Mouse (Mus musculus) MEL (cell line): ENCODE results near the gene Thsd7a. TPM values are rescaled to one million over a fixed set of nuclear protein-coding genes. Genes with fewer than 3 reads are reported as not detected.

Source experiments
- DNase-seq: peaks from one replicate; pipeline ENCODE4 v3.0.0; 2011; ENCODE audit warnings: low read depth, low spot score
- H3K27ac ChIP-seq: 2 replicates; pipeline ENCODE4 v1.5.1; 2012; ENCODE audit warnings: low read depth, mild to moderate bottlenecking, control low read depth, low read length, moderate library complexity; ENCODE audit not compliant: control insufficient read depth
- H3K27me3 ChIP-seq, 2 experiments: fragments of 150-350 bp in 1 of 2; sonication (generic) in 1 of 2; 2 replicates each; pipeline ENCODE4 v1.6.1; 2012; ENCODE audit warnings: low read length in 2 of 2, mild to moderate bottlenecking in 2 of 2, improper control_type of control experiment in 1 of 2, moderate library complexity in 1 of 2; ENCODE audit not compliant: insufficient read depth in 2 of 2, control insufficient read depth in 1 of 2
- H3K36me3 ChIP-seq, 2 experiments: 2 replicates each; pipeline ENCODE4 v1.6.1; 2012 to 2014; ENCODE audit warnings: low read length in 2 of 2, improper control_type of control experiment in 1 of 2, inconsistent platforms in 1 of 2, mild to moderate bottlenecking in 1 of 2; ENCODE audit not compliant: insufficient read depth in 2 of 2, control insufficient read depth in 1 of 2
- H3K4me1 ChIP-seq, 2 experiments: fragments of 150-350 bp in 1 of 2; sonication (generic) in 1 of 2; 2 replicates each; pipeline ENCODE4 v1.6.1; 2012; ENCODE audit warnings: low read length in 2 of 2, improper control_type of control experiment in 1 of 2, mild to moderate bottlenecking in 1 of 2; ENCODE audit not compliant: insufficient read depth in 2 of 2, control insufficient read depth in 1 of 2
- H3K4me3 ChIP-seq, 2 experiments: fragments of 150-350 bp in 1 of 2; sonication (generic) in 1 of 2; 2 replicates each; pipeline ENCODE4 v1.5.1; 2012; ENCODE audit warnings: low read depth in 2 of 2, low read length in 2 of 2, mild to moderate bottlenecking in 2 of 2, moderate library complexity in 2 of 2, control low read depth in 1 of 2, improper control_type of control experiment in 1 of 2; ENCODE audit not compliant: control insufficient read depth in 1 of 2, insufficient read depth in 1 of 2
- H3K79me2 ChIP-seq: 2 replicates; pipeline ENCODE4 v1.6.1; 2012; ENCODE audit warnings: mild to moderate bottlenecking, low read length, moderate library complexity; ENCODE audit not compliant: control insufficient read depth, poor library complexity, insufficient read depth
- H3K9ac ChIP-seq: 2 replicates; pipeline ENCODE4 v1.6.1; 2012; ENCODE audit warnings: low read depth, mild to moderate bottlenecking, control low read depth, low read length, moderate library complexity; ENCODE audit not compliant: control insufficient read depth, poor library complexity, severe bottlenecking
- H3K9me3 ChIP-seq: fragments of 150-350 bp; sonication (generic); replicated peaks from 2 replicates; pipeline ENCODE4 v1.6.1; 2012; ENCODE audit warnings: mild to moderate bottlenecking, low read length, improper control_type of control experiment, moderate library complexity; ENCODE audit not compliant: insufficient read depth
- BHLHE40 ChIP-seq: IDR thresholded peaks from 2 replicates; pipeline ENCODE4 v1.6.1; 2012; ENCODE audit warnings: low read depth, mild to moderate bottlenecking, inconsistent platforms, low read length, improper control_type of control experiment, borderline replicate concordance
- CHD1 ChIP-seq: IDR thresholded peaks from 2 replicates; pipeline ENCODE4 v1.6.1; 2012; ENCODE audit warnings: low read depth, mild to moderate bottlenecking, inconsistent platforms, low read length, improper control_type of control experiment
- CTCF ChIP-seq, 3 experiments: IDR thresholded peaks in 2 of 3; conservative IDR thresholded peaks in 1 of 3; 2 replicates each; pipeline ENCODE4 v1.5.1; 2011 to 2012; ENCODE audit warnings: low read length in 3 of 3, low read depth in 2 of 3, mild to moderate bottlenecking in 2 of 3, improper control_type of control experiment in 1 of 3, inconsistent platforms in 1 of 3, mixed read lengths in 1 of 3, moderate library complexity in 1 of 3; ENCODE audit not compliant: control insufficient read depth in 1 of 3, insufficient read depth in 1 of 3, poor library complexity in 1 of 3, severe bottlenecking in 1 of 3
- ELF1 ChIP-seq: IDR thresholded peaks from 2 replicates; pipeline ENCODE4 v1.6.1; 2014; ENCODE audit warnings: low read depth, mild to moderate bottlenecking, inconsistent platforms, low read length, improper control_type of control experiment, moderate library complexity
- EP300 ChIP-seq, 2 experiments: IDR thresholded peaks; 2 replicates each; pipeline ENCODE4 v1.6.1; 2011; ENCODE audit warnings: improper control_type of control experiment in 2 of 2, low read length in 2 of 2, low read depth in 1 of 2, mild to moderate bottlenecking in 1 of 2
- ETS1 ChIP-seq: IDR thresholded peaks from 2 replicates; pipeline ENCODE4 v1.6.1; 2012; ENCODE audit warnings: low read depth, mild to moderate bottlenecking, inconsistent platforms, low read length, improper control_type of control experiment, moderate library complexity
- GATA1 ChIP-seq: IDR thresholded peaks from 2 replicates; pipeline ENCODE4 v1.6.1; 2011; ENCODE audit warnings: low read depth, low read length, improper control_type of control experiment
- HCFC1 ChIP-seq: IDR thresholded peaks from 2 replicates; pipeline ENCODE4 v1.6.1; 2012; ENCODE audit warnings: low read depth, mild to moderate bottlenecking, inconsistent platforms, low read length, improper control_type of control experiment, moderate library complexity
- JUND ChIP-seq: IDR thresholded peaks from 2 replicates; pipeline ENCODE4 v1.6.1; 2011; ENCODE audit warnings: low read depth, mild to moderate bottlenecking, improper control_type of control experiment, low read length
- KAT2A ChIP-seq: conservative IDR thresholded peaks from 2 replicates; pipeline ENCODE4 v1.6.1; 2012; ENCODE audit warnings: low read depth, low read length, improper control_type of control experiment, inconsistent platforms
- MAZ ChIP-seq: IDR thresholded peaks from 2 replicates; pipeline ENCODE4 v1.6.1; 2012; ENCODE audit warnings: low read depth, mild to moderate bottlenecking, inconsistent platforms, low read length, improper control_type of control experiment
- MEF2A ChIP-seq: IDR thresholded peaks from 2 replicates; pipeline ENCODE4 v1.6.1; 2014; ENCODE audit warnings: low read depth, mild to moderate bottlenecking, inconsistent platforms, low read length, improper control_type of control experiment; ENCODE audit not compliant: poor library complexity, insufficient replicate concordance, severe bottlenecking; ENCODE audit errors: extremely low read depth
- MXI1 ChIP-seq: IDR thresholded peaks from 2 replicates; pipeline ENCODE4 v1.6.1; 2011; ENCODE audit warnings: mild to moderate bottlenecking, low read depth, low read length, improper control_type of control experiment
- MYB ChIP-seq: IDR thresholded peaks from 2 replicates; pipeline ENCODE4 v1.6.1; 2011; ENCODE audit warnings: mild to moderate bottlenecking, low read depth, low read length, improper control_type of control experiment
- NELFE ChIP-seq: IDR thresholded peaks from 2 replicates; pipeline ENCODE4 v1.6.1; 2011; ENCODE audit warnings: low read depth, low read length, improper control_type of control experiment
- POLR2A ChIP-seq, 2 experiments: IDR thresholded peaks; 2 replicates each; pipeline ENCODE4 v1.6.1; 2011 to 2012; ENCODE audit warnings: low read length in 2 of 2, mild to moderate bottlenecking in 2 of 2, control low read depth in 1 of 2, improper control_type of control experiment in 1 of 2, low read depth in 1 of 2, moderate library complexity in 1 of 2; ENCODE audit not compliant: control insufficient read depth in 1 of 2, insufficient read depth in 1 of 2, poor library complexity in 1 of 2
- RCOR1 ChIP-seq: IDR thresholded peaks from 2 replicates; pipeline ENCODE4 v1.6.1; 2012; ENCODE audit warnings: low read depth, mild to moderate bottlenecking, inconsistent platforms, low read length, improper control_type of control experiment
- SIN3A ChIP-seq: IDR thresholded peaks from 2 replicates; pipeline ENCODE4 v1.6.1; 2012; ENCODE audit warnings: low read length, improper control_type of control experiment, inconsistent platforms
- SMC3 ChIP-seq: IDR thresholded peaks from 2 replicates; pipeline ENCODE4 v1.6.1; 2011; ENCODE audit warnings: low read depth, low read length, improper control_type of control experiment
- TAL1 ChIP-seq: IDR thresholded peaks from 2 replicates; pipeline ENCODE4 v1.6.1; 2012; ENCODE audit warnings: mild to moderate bottlenecking, inconsistent platforms, low read length, moderate library complexity, mixed read lengths
- TBP ChIP-seq: IDR thresholded peaks from 2 replicates; pipeline ENCODE4 v1.8.0; 2011; ENCODE audit warnings: low read depth, low read length, improper control_type of control experiment
- UBTF ChIP-seq: IDR thresholded peaks from 2 replicates; pipeline ENCODE4 v1.6.1; 2012; ENCODE audit warnings: low read depth, mild to moderate bottlenecking, inconsistent platforms, low read length, improper control_type of control experiment, moderate library complexity, borderline replicate concordance; ENCODE audit not compliant: insufficient read depth
- USF1 ChIP-seq: IDR thresholded peaks from 2 replicates; pipeline ENCODE4 v1.6.1; 2014; ENCODE audit warnings: low read depth, mild to moderate bottlenecking, inconsistent platforms, low read length, improper control_type of control experiment, moderate library complexity
- USF2 ChIP-seq, 2 experiments: IDR thresholded peaks; 2 replicates each; pipeline ENCODE4 v1.6.1; 2011 to 2012; ENCODE audit warnings: improper control_type of control experiment in 2 of 2, low read length in 2 of 2, borderline replicate concordance in 1 of 2, inconsistent platforms in 1 of 2, low read depth in 1 of 2, mild to moderate bottlenecking in 1 of 2; ENCODE audit not compliant: insufficient read depth in 1 of 2
- ZKSCAN1 ChIP-seq: IDR thresholded peaks from 2 replicates; pipeline ENCODE4 v1.6.1; 2012; ENCODE audit warnings: low read depth, mild to moderate bottlenecking, inconsistent platforms, low read length, improper control_type of control experiment, moderate library complexity
- ZMIZ1 ChIP-seq: IDR thresholded peaks from 2 replicates; pipeline ENCODE4 v1.6.1; 2012; ENCODE audit warnings: low read depth, mild to moderate bottlenecking, inconsistent platforms, low read length, improper control_type of control experiment, moderate library complexity
- ZNF384 ChIP-seq: IDR thresholded peaks from 2 replicates; pipeline ENCODE4 v1.6.1; 2012; ENCODE audit warnings: low read depth, mild to moderate bottlenecking, inconsistent platforms, low read length, improper control_type of control experiment
- polyA plus RNA-seq, 2 experiments: library from polyadenylated mRNA; stranded (reverse) in 1 of 2; unstranded in 1 of 2; fragments of >175 nt in 1 of 2; fragments of >200 nt in 1 of 2; gene quantifications; 2 replicates each; pipeline versions ENCODE4 v1.2.1 to v1.2.4; 2012; ENCODE audit warnings: low replicate concordance in 2 of 2, low read depth in 1 of 2; ENCODE audit not compliant: insufficient read length in 2 of 2, insufficient read depth in 1 of 2, missing spikeins in 1 of 2
- total RNA-seq: library from RNA; depleted of rRNA; stranded (reverse); fragments of 300-350 nt; gene quantifications from 2 replicates; pipeline ENCODE4 v1.2.3, GENCODE M21; 2012

Thsd7a gene
- total and polyA plus RNA-seq, 3 experiments = not detected

GRCm38 (mm10) chr6:12506877-12507276, 242.3 kb downstream of the Thsd7a start:
- no peak overlapping the region for H3K27ac ChIP-seq
- no peak for DNase-seq
- no peak overlapping the region for H3K9ac ChIP-seq
- no peaks in the 10 kb centered on the region for H3K9me3 ChIP-seq
- no peaks in the 10 kb centered on the region for H3K79me2 ChIP-seq
- no peaks in the 10 kb centered on the region for H3K27me3 ChIP-seq
- no peaks in the 10 kb centered on the region for H3K36me3 ChIP-seq
- no peaks in the 10 kb centered on the region for H3K4me1 ChIP-seq
- H3K4me3 ChIP-seq = no peak overlapping the region
- TF ChIP-seq SIN3A (no peak), TAL1 (no peak), GATA1 (no peak), TBP (no peak), POLR2A (IDR thresholded peaks at IDR 0.05; ENCODE audit: control insufficient read depth in 1 of 2, insufficient read depth in 1 of 2, low read depth in 1 of 2, low read length in 2 of 2, poor library complexity in 1 of 2) (no peak), NELFE (no peak), ELF1 (no peak), UBTF (no peak), MAZ (no peak)

GRCm38 (mm10) chr6:12503867-12504266, 245.3 kb downstream of the Thsd7a start:
- DNase-seq = no peak
- no peak overlapping the region for H3K4me3 ChIP-seq
- H3K36me3 ChIP-seq = no peaks in the 10 kb centered on the region
- H3K79me2 ChIP-seq = no peaks in the 10 kb centered on the region
- no peak overlapping the region for H3K9ac ChIP-seq
- no peak overlapping the region for H3K27ac ChIP-seq
- H3K9me3 ChIP-seq = no peaks in the 10 kb centered on the region
- H3K27me3 ChIP-seq = no peaks in the 10 kb centered on the region
- TF ChIP-seq KAT2A (no peak), USF2 (IDR thresholded peaks at IDR 0.05; ENCODE audit: borderline replicate concordance in 1 of 2, insufficient read depth in 1 of 2, low read depth in 1 of 2, low read length in 2 of 2) (no peak), ELF1 (no peak), ZNF384 (no peak), USF1 (no peak), POLR2A (IDR thresholded peaks at IDR 0.05; ENCODE audit: control insufficient read depth in 1 of 2, insufficient read depth in 1 of 2, low read depth in 1 of 2, low read length in 2 of 2, poor library complexity in 1 of 2) (no peak), ETS1 (no peak)
- H3K4me1 ChIP-seq = no peaks in the 10 kb centered on the region

- Histone ChIP-seq H3K9me3 (no peaks in the 10 kb centered on the region), H3K4me1 (no peaks in the 10 kb centered on the region; a peak in 1 of 4 replicates), H3K27ac (no peak overlapping the region), H3K27me3 (no peaks in the 10 kb centered on the region), H3K36me3 (no peaks in the 10 kb centered on the region), H3K79me2 (no peaks in the 10 kb centered on the region), H3K4me3 (no peak overlapping the region), H3K9ac (no peak overlapping the region)
- no peak for DNase-seq
- TF ChIP-seq RCOR1 (no peak), MYB (no peak), BHLHE40 (no peak), CTCF (IDR thresholded peaks at IDR 0.05 in 2 of 3, conservative IDR thresholded peaks at IDR 0.05 in 1 of 3; ENCODE audit: control insufficient read depth in 1 of 3, insufficient read depth in 1 of 3, low read depth in 2 of 3, low read length in 3 of 3, poor library complexity in 1 of 3, severe bottlenecking in 1 of 3) (no peak), SMC3 (no peak), JUND (no peak), EP300 (IDR thresholded peaks at IDR 0.05; ENCODE audit: low read depth in 1 of 2, low read length in 2 of 2) (no peak), ZKSCAN1 (no peak), TBP (no peak), CHD1 (no peak), MXI1 (no peak), HCFC1 (no peak), ZMIZ1 (no peak), MEF2A (no peak), MAZ (no peak)
Observed at GRCm38 (mm10) chr6:12500888-12501287, 248.3 kb downstream of the Thsd7a start.
